Mouse (Mus musculus): ENCODE measurements around the gene Tbx2. TPM values are rescaled to one million over a fixed set of nuclear protein-coding genes. Genes with fewer than 3 reads are reported as not detected.

Tbx2 gene
- polyA plus RNA-seq, 1 experiment: 3.0 TPM

- H3K4me1 ChIP-seq (ENCODE audit: control insufficient read depth, insufficient read depth, low read length): no peaks in the 10 kb centered on the region; the same call in 1 of the 2 replicates
- TF ChIP-seq POLR2A (IDR thresholded peaks at IDR 0.05; ENCODE audit: low read depth, low read length): peak; percentile 26
- peak; percentile 64 for TF ChIP-seq CTCF (IDR thresholded peaks at IDR 0.05; ENCODE audit: borderline replicate concordance, insufficient read depth, low read length)
Measured at GRCm38 (mm10) chr11:85843347-85843692, 11.0 kb downstream of the Tbx2 start.

GRCm38 (mm10) chr11:85844144-85844965 is 12.0 kb downstream of the Tbx2 start:
- TF ChIP-seq CTCF (IDR thresholded peaks at IDR 0.05; ENCODE audit: borderline replicate concordance, insufficient read depth, low read length): peak; percentile 78
- TF ChIP-seq POLR2A (IDR thresholded peaks at IDR 0.05; ENCODE audit: low read depth, low read length): peak; percentile 68
- H3K4me1 ChIP-seq (ENCODE audit: control insufficient read depth, insufficient read depth, low read length): no peaks in the 10 kb centered on the region

More at GRCm38 (mm10) chr11:85843347-85843692, 11.0 kb downstream of the Tbx2 start:
- no peak overlapping the region for H3K4me3 ChIP-seq (ENCODE audit: insufficient read depth, low read length)
- H3K27ac ChIP-seq (ENCODE audit: insufficient read depth, low read length): no peak overlapping the region

GRCm38 (mm10) chr11:85844971-85845370 is 12.6 kb downstream of the Tbx2 start:
- TF ChIP-seq CTCF (IDR thresholded peaks at IDR 0.05; ENCODE audit: borderline replicate concordance, insufficient read depth, low read length): no peak
- no peak for TF ChIP-seq POLR2A (IDR thresholded peaks at IDR 0.05; ENCODE audit: low read depth, low read length)
- Histone ChIP-seq H3K27ac (ENCODE audit: insufficient read depth, low read length) (no peak overlapping the region), H3K4me1 (ENCODE audit: control insufficient read depth, insufficient read depth, low read length) (no peaks in the 10 kb centered on the region), H3K4me3 (ENCODE audit: insufficient read depth, low read length) (no peak overlapping the region)

More at GRCm38 (mm10) chr11:85844144-85844965, 12.0 kb downstream of the Tbx2 start:
- Histone ChIP-seq H3K4me3 (ENCODE audit: insufficient read depth, low read length) (peak overlapping the region; percentile 63), H3K27ac (ENCODE audit: insufficient read depth, low read length) (no peak overlapping the region)

- H3K27ac ChIP-seq (ENCODE audit: insufficient read depth, low read length): no peak overlapping the region
Measured at GRCm38 (mm10) chr11:85845921-85846320, 13.6 kb downstream of the Tbx2 start.

GRCm38 (mm10) chr11:85846509-85846908 is 14.2 kb downstream of the Tbx2 start:
- H3K4me1 ChIP-seq (ENCODE audit: control insufficient read depth, insufficient read depth, low read length): no peaks in the 10 kb centered on the region
- no peak overlapping the region for H3K4me3 ChIP-seq (ENCODE audit: insufficient read depth, low read length)
- H3K27ac ChIP-seq (ENCODE audit: insufficient read depth, low read length): no peak overlapping the region
- TF ChIP-seq POLR2A (IDR thresholded peaks at IDR 0.05; ENCODE audit: low read depth, low read length): no peak
- TF ChIP-seq CTCF (IDR thresholded peaks at IDR 0.05; ENCODE audit: borderline replicate concordance, insufficient read depth, low read length): no peak

More at GRCm38 (mm10) chr11:85845921-85846320, 13.6 kb downstream of the Tbx2 start:
- TF ChIP-seq CTCF (IDR thresholded peaks at IDR 0.05; ENCODE audit: borderline replicate concordance, insufficient read depth, low read length): no peak
- no peak for TF ChIP-seq POLR2A (IDR thresholded peaks at IDR 0.05; ENCODE audit: low read depth, low read length)
- Histone ChIP-seq H3K4me1 (ENCODE audit: control insufficient read depth, insufficient read depth, low read length) (no peaks in the 10 kb centered on the region), H3K4me3 (ENCODE audit: insufficient read depth, low read length) (no peak overlapping the region)

- TF ChIP-seq POLR2A (IDR thresholded peaks at IDR 0.05; ENCODE audit: low read depth, low read length) (no peak), CTCF (IDR thresholded peaks at IDR 0.05; ENCODE audit: borderline replicate concordance, insufficient read depth, low read length) (peak; percentile 43; the same call in 1 of the 2 replicates)
- Histone ChIP-seq H3K4me1 (ENCODE audit: control insufficient read depth, insufficient read depth, low read length) (no peaks in the 10 kb centered on the region), H3K27ac (ENCODE audit: insufficient read depth, low read length) (no peak overlapping the region), H3K4me3 (ENCODE audit: insufficient read depth, low read length) (no peak overlapping the region)
Measured at GRCm38 (mm10) chr11:85849037-85849436, 16.7 kb downstream of the Tbx2 start.

GRCm38 (mm10) chr11:85850233-85850632 is 17.9 kb downstream of the Tbx2 start, which contains the start of gene Gm11444:
TSS of gene Gm11444 (minus strand) at chr11:85850333.
- Histone ChIP-seq H3K4me3 (ENCODE audit: insufficient read depth, low read length) (no peak within 1 kb of the TSS), H3K4me1 (ENCODE audit: control insufficient read depth, insufficient read depth, low read length) (no peaks in the 10 kb centered on the region), H3K27ac (ENCODE audit: insufficient read depth, low read length) (no peak within 1 kb of the TSS)
- TF ChIP-seq POLR2A (IDR thresholded peaks at IDR 0.05; ENCODE audit: low read depth, low read length): no peak

GRCm38 (mm10) chr11:85850758-85851157 is 18.4 kb downstream of the Tbx2 start:
- no peak overlapping the region for H3K4me3 ChIP-seq (ENCODE audit: insufficient read depth, low read length)
- no peaks in the 10 kb centered on the region for H3K4me1 ChIP-seq (ENCODE audit: control insufficient read depth, insufficient read depth, low read length)
- H3K27ac ChIP-seq (ENCODE audit: insufficient read depth, low read length): no peak overlapping the region
- TF ChIP-seq POLR2A (IDR thresholded peaks at IDR 0.05; ENCODE audit: low read depth, low read length): no peak
- no peak for TF ChIP-seq CTCF (IDR thresholded peaks at IDR 0.05; ENCODE audit: borderline replicate concordance, insufficient read depth, low read length)

GRCm38 (mm10) chr11:85857997-85858698 is 25.8 kb downstream of the Tbx2 start:
- Histone ChIP-seq H3K27ac (ENCODE audit: insufficient read depth, low read length) (no peak overlapping the region), H3K4me3 (ENCODE audit: insufficient read depth, low read length) (no peak overlapping the region), H3K4me1 (ENCODE audit: control insufficient read depth, insufficient read depth, low read length) (no peaks in the 10 kb centered on the region)
- TF ChIP-seq POLR2A (IDR thresholded peaks at IDR 0.05; ENCODE audit: low read depth, low read length): no peak
- TF ChIP-seq CTCF (IDR thresholded peaks at IDR 0.05; ENCODE audit: borderline replicate concordance, insufficient read depth, low read length): no peak

- Histone ChIP-seq H3K4me3 (ENCODE audit: insufficient read depth, low read length) (no peak overlapping the region), H3K27ac (ENCODE audit: insufficient read depth, low read length) (no peak overlapping the region)
- TF ChIP-seq POLR2A (IDR thresholded peaks at IDR 0.05; ENCODE audit: low read depth, low read length) (no peak), CTCF (IDR thresholded peaks at IDR 0.05; ENCODE audit: borderline replicate concordance, insufficient read depth, low read length) (peak; percentile 49; the same call in 1 of the 2 replicates)
Measured at GRCm38 (mm10) chr11:85864363-85864762, 32.0 kb downstream of the Tbx2 start.

More at GRCm38 (mm10) chr11:85864363-85864762, 32.0 kb downstream of the Tbx2 start:
- H3K4me1 ChIP-seq (ENCODE audit: control insufficient read depth, insufficient read depth, low read length): no peaks in the 10 kb centered on the region

Measured in embryonic fibroblast, embryonic 13.5 days (primary cell).